Mouse (Mus musculus) heart, adult 2 months (tissue): ENCODE measurements around the gene Drp2. TPM values are rescaled to one million over a fixed set of nuclear protein-coding genes. Genes with fewer than 3 reads are reported as not detected.

Source experiments
- DNase-seq, 2 experiments: peaks; one replicate each; pipeline ENCODE4 v3.0.0; 2021
- H3K27ac ChIP-seq: fragments of 200-600 bp; 2 replicates; pipeline ENCODE4 v1.8.1; 2022
- H3K27me3 ChIP-seq: fragments of 200-500 bp; 2 replicates; pipeline ENCODE4 v1.6.1; 2012; ENCODE audit warnings: mild to moderate bottlenecking, low read length, inconsistent platforms, mixed read lengths; ENCODE audit not compliant: control insufficient read depth, insufficient read depth
- H3K36me3 ChIP-seq: fragments of 200-500 bp; 2 replicates; pipeline ENCODE4 v1.6.1; 2012; ENCODE audit warnings: low read length, inconsistent platforms; ENCODE audit not compliant: control insufficient read depth, insufficient read depth
- H3K4me1 ChIP-seq: fragments of 200-500 bp; 2 replicates; pipeline ENCODE4 v1.6.1; 2011; ENCODE audit warnings: low read length; ENCODE audit not compliant: control insufficient read depth, insufficient read depth
- H3K4me3 ChIP-seq: fragments of 200-600 bp; 2 replicates; pipeline ENCODE4 v1.8.1; 2022
- H3K79me2 ChIP-seq: fragments of 200-500 bp; replicated peaks from 2 replicates; pipeline ENCODE4 v1.6.1; 2012; ENCODE audit warnings: mild to moderate bottlenecking, inconsistent platforms, low read length, moderate library complexity, mixed read lengths; ENCODE audit not compliant: control insufficient read depth, insufficient read depth
- H3K9ac ChIP-seq: fragments of 200-500 bp; 2 replicates; pipeline ENCODE4 v1.6.1; 2012; ENCODE audit warnings: low read depth, mild to moderate bottlenecking, control low read depth, inconsistent platforms, low read length, mixed read lengths
- CTCF ChIP-seq: fragments of 200-600 bp; IDR thresholded peaks from 2 replicates; pipeline ENCODE4 v1.8.1; 2022; ENCODE audit warnings: antibody characterized with exemption, mild to moderate bottlenecking, moderate library complexity
- EP300 ChIP-seq: fragments of 200-500 bp; IDR thresholded peaks from 2 replicates; pipeline ENCODE4 v1.6.1; 2011; ENCODE audit warnings: low read depth, low read length, control low read depth; ENCODE audit not compliant: insufficient read depth
- POLR2A ChIP-seq: fragments of 200-500 bp; IDR thresholded peaks from 2 replicates; pipeline ENCODE4 v1.6.1; 2011; ENCODE audit warnings: mild to moderate bottlenecking, low read depth, low read length, control low read depth; ENCODE audit not compliant: insufficient read depth
- WGBS: fragments of 180-500 bp; shearing (Covaris S2); methylation state at CpG from one replicate; pipeline ENCODE4 v1.1.7; 2018; 5-methylcytosine and 5-hydroxymethylcytosine counted together
- intact Hi-C: fragments of 180-260 bp; cut with DNase I; formaldehyde crosslinking; loops from one replicate; pipeline ENCODE4 v1.15.1; 2025
- polyA plus RNA-seq: library from polyadenylated mRNA; depleted of rRNA; stranded (reverse); fragments of >200 nt; gene quantifications from 2 replicates; pipeline ENCODE4 v1.2.3, GENCODE M21; 2012; rRNA removed
- total RNA-seq, 2 experiments: library from RNA; stranded (reverse); gene quantifications; 2 replicates each; pipeline ENCODE4 v1.2.3; 2021

Gene Drp2
- total and polyA plus RNA-seq, 3 experiments, result 0.10 to 0.36 (median 0.27) TPM

DNA sequence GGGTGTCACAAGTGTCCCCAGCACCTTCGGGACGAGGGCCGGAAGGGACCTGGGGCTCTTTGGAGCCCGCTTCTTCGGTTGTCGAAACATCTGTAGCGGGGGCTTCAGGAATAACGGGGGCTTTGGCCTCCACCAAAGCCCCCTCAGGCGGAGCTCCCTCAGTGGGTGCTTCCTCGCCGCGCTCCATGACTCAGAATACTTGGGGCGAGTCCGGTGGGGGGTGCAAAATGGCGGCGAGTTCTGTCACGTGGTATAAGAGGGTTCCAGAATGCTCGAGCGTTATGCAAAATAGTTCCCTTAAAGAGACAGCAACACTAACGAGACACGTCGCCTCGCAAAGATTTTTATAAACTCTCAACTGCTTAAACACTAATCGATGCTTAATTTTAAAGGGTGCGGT, 71.9 kb downstream of the Drp2 start, which contains the start of gene Taf7l:
TSS of gene Taf7l (minus strand) at position 201 of the 400 bp plus-strand sequence.
- Histone ChIP-seq H3K4me1 (no peaks in the 10 kb centered on the region), H3K36me3 (no peaks in the 10 kb centered on the region), H3K27me3 (no peaks in the 10 kb centered on the region), H3K79me2 (no peaks in the 10 kb centered on the region), H3K4me3 (no peak within 1 kb of the TSS), H3K9ac (no peak within 1 kb of the TSS), H3K27ac (no peak within 1 kb of the TSS)
- no peak for DNase-seq
- 88% methylated on average over 25 of the region's 25 CpGs for WGBS
- intact Hi-C loops, result no loop called here
- no peak for TF ChIP-seq POLR2A
- TF ChIP-seq EP300, result no peak
- TF ChIP-seq CTCF, result no peak

DNA sequence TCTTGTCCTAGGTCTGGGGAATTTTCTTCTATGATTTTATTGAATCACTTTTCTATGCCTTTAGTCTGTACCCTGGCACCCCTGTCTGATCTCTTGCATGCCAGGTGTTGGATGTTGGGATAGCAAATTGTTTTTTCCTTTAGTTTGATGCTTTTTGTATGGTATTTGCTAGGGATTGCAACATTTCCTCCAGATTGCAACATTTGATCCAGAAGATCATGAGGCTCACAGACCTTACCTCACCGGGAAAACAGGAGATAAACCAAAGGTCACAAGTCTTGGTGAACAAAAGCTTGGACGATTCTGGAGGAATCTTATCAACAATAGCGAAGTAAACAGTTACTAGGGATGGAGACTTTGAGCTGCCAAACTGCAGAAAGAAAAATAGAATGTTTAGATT, 77.4 kb downstream of the Drp2 start:
- intact Hi-C loops, result no loop called here
- WGBS, result 34% methylated on average over 3 of the region's 3 CpGs
- TF ChIP-seq CTCF (no peak), EP300 (no peak), POLR2A (no peak)

DNA sequence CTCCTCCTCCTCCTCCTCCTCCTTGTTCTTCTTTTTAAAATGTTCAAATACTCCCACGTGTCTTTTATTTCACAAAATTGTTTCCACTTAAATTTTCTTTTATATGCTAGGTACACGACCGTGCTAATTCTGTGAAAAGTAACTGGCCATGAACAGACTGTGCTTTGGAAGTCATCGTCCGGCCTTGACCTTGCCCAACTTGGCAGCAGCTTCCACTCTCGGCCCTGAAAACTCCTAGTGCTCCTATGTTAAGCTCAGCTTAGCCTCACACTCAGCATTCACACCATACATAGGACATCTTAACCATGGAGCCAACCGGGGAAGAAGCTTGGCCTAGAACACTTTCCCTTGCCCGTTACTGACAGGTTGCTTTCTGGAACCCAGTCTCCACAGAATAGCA, 96.3 kb downstream of the Drp2 start:
- WGBS, result 69% methylated on average over 8 of the region's 8 CpGs
- no peaks in the 10 kb centered on the region for H3K27me3 ChIP-seq
- DNase-seq, result no peak
- no peak overlapping the region for H3K27ac ChIP-seq
- H3K79me2 ChIP-seq, result no peaks in the 10 kb centered on the region
- intact Hi-C loops, result no loop called here
- H3K4me3 ChIP-seq, result no peak overlapping the region
- no peaks in the 10 kb centered on the region for H3K36me3 ChIP-seq
- TF ChIP-seq CTCF (no peak), POLR2A (no peak), EP300 (no peak)
- H3K9ac ChIP-seq, result no peak overlapping the region
- no peaks in the 10 kb centered on the region for H3K4me1 ChIP-seq

More for the DNA sequence above, 77.4 kb downstream of the Drp2 start:
- no peak overlapping the region for H3K27ac ChIP-seq
- no peak for DNase-seq
- no peaks in the 10 kb centered on the region for H3K36me3 ChIP-seq
- no peak overlapping the region for H3K4me3 ChIP-seq
- H3K27me3 ChIP-seq, result no peaks in the 10 kb centered on the region
- no peaks in the 10 kb centered on the region for H3K79me2 ChIP-seq
- H3K4me1 ChIP-seq, result no peaks in the 10 kb centered on the region
- H3K9ac ChIP-seq, result no peak overlapping the region

Other genes with a start within 250 kb of the Drp2 start
- gene Xkrx, start 242.5 kb upstream of the Drp2 start, total RNA-seq, result 1 to 10 TPM in 1 of 2 experiments, under 1 TPM in 1; 0.60 to 1.3 TPM
- 1.00 and 1.7 TPM in 2 replicates for gene Xkrx, start 242.5 kb upstream of the Drp2 start, polyA plus RNA-seq
- not detected for gene Arl13a, start 217.1 kb upstream of the Drp2 start, total RNA-seq
- gene Arl13a, start 217.1 kb upstream of the Drp2 start, polyA plus RNA-seq, result not detected in 2 replicates
- under 1 TPM in 1 of 2 experiments, not detected in 1; 0.34 TPM for gene Nox1, start 182.6 kb upstream of the Drp2 start, total RNA-seq
- not detected in 2 replicates for gene Nox1, start 182.6 kb upstream of the Drp2 start, polyA plus RNA-seq
- gene Trmt2b, start 127.6 kb upstream of the Drp2 start, total RNA-seq, result 10 to 100 TPM; 37.9 to 57.6 TPM
- gene Trmt2b, start 127.6 kb upstream of the Drp2 start, polyA plus RNA-seq, result 26.0 and 56.7 TPM in 2 replicates
- 1 to 10 TPM; 3.4 to 3.7 TPM for gene Tmem35a, start 109.3 kb upstream of the Drp2 start, total RNA-seq
- 3.9 and 5.3 TPM in 2 replicates for gene Tmem35a, start 109.3 kb upstream of the Drp2 start, polyA plus RNA-seq
- under 1 TPM; 0.10 to 0.48 TPM for gene Cenpi, start 96.5 kb upstream of the Drp2 start, total RNA-seq
- gene Cenpi, start 96.5 kb upstream of the Drp2 start, polyA plus RNA-seq, result 0.12 and 0.21 TPM in 2 replicates
- not detected for gene Taf7l, start 71.9 kb downstream of the Drp2 start, total RNA-seq
- not detected in 2 replicates for gene Taf7l, start 71.9 kb downstream of the Drp2 start, polyA plus RNA-seq
- 10 to 100 TPM; 25.0 to 25.1 TPM for gene Timm8a1, start 137.3 kb downstream of the Drp2 start, total RNA-seq
- gene Timm8a1, start 137.3 kb downstream of the Drp2 start, polyA plus RNA-seq, result 2.5 and 9.8 TPM in 2 replicates
- under 1 TPM; 0.94 to 0.98 TPM for gene Btk, start 179.0 kb downstream of the Drp2 start, total RNA-seq
- gene Btk, start 179.0 kb downstream of the Drp2 start, polyA plus RNA-seq, result 0.56 and 0.80 TPM in 2 replicates
- gene Rpl36a, start 181.1 kb downstream of the Drp2 start, total RNA-seq, result 100 to 1,000 TPM in 1 of 2 experiments, 10 to 100 TPM in 1; 95.2 to 110 TPM
- 96.5 and 124 TPM in 2 replicates for gene Rpl36a, start 181.1 kb downstream of the Drp2 start, polyA plus RNA-seq
- 1 to 10 TPM; 1.7 TPM for gene Gla, start 196.6 kb downstream of the Drp2 start, total RNA-seq
- 0.84 and 1.6 TPM in 2 replicates for gene Gla, start 196.6 kb downstream of the Drp2 start, polyA plus RNA-seq
- 10 to 100 TPM; 63.7 to 74.4 TPM for gene Hnrnph2, start 196.6 kb downstream of the Drp2 start, total RNA-seq
- gene Hnrnph2, start 196.6 kb downstream of the Drp2 start, polyA plus RNA-seq, result 14.4 and 34.6 TPM in 2 replicates